9 mouse cellular contexts compared by ENCODE assay signal in the genomic region with DNA sequence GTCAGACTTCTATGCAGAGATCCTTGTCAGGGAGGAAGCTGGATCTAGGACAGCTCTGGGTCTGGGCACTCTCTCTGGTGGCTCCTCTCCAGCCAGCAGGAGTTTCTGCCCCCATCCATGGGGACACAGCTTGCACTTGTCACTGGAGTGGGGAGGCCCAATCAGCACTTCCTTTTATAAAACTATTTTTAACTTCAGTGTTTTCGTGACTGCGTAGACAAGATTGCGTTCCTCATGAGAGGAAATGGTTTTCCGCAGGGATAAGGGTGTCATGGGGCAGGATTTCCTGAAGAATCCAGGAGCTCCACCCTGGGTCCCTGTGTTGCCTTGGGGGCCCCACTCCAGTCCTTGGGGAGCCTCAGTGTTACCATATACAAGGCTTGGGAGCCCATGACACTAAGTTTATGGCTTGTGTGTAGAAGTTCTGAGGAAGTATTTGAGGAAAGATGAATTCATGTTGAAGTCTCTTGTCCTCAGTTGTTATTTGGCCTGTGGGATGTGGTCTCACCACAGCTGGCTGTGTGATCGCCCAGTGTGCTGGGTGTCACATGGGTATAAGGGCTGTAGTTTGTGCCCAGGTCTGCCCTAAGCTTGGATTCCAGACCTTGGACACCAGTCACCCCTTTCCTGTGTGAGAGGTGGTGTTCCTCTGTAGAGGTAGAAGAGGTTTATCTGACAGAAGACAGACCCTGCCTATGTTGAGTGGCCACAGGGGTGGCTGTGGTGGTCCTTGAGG. TPM values are rescaled to one million over a fixed set of nuclear protein-coding genes. Genes with fewer than 3 reads are reported as not detected.
DNase-seq lines count a peak whose midpoint lies in the region; ATAC-seq lines count a peak whose summit lies in the region.
"Had no signal": no experiment of that assay in that cellular context is flagged by ENCODE, and none has a peak within 500 bp of the region (broad histone marks: within the 10 kb centered on the region; RNA-seq: fewer than 3 reads in every experiment).

No protein-coding gene starts in this region.

- no peaks in the 10 kb centered on the region for H3K27me3 ChIP-seq in liver, embryonic 16.5 days (ENCODE audit: control insufficient read depth, insufficient read depth, low read depth, low read length)
- no peaks in the 10 kb centered on the region for H3K27me3 ChIP-seq in forebrain, embryonic 15.5 days
- no peaks in the 10 kb centered on the region for H3K27me3 ChIP-seq in limb, embryonic 10.5 days (ENCODE audit: low read depth, poor library complexity, severe bottlenecking)

- no peaks in the 10 kb centered on the region for H3K9me3 ChIP-seq in liver, embryonic 16.5 days (replicated peaks; ENCODE audit: control insufficient read depth, low read length)
- no peaks in the 10 kb centered on the region for H3K9me3 ChIP-seq in forebrain, embryonic 15.5 days
- H3K9me3 ChIP-seq in limb, embryonic 10.5 days (replicated peaks) = no peaks in the 10 kb centered on the region

- WGBS in liver, embryonic 16.5 days (ENCODE audit: insufficient replicate concordance) = 17% methylated on average over 5 of the region's 5 CpGs
- WGBS in forebrain, embryonic 15.5 days = 91% methylated on average over 5 of the region's 5 CpGs
- WGBS in limb, embryonic 10.5 days = 90% methylated on average over 5 of the region's 5 CpGs

- no peaks in the 10 kb centered on the region for H3K36me3 ChIP-seq in liver, embryonic 16.5 days (ENCODE audit: control insufficient read depth, insufficient read depth)
- H3K36me3 ChIP-seq in forebrain, embryonic 15.5 days = no peaks in the 10 kb centered on the region
- no peaks in the 10 kb centered on the region for H3K36me3 ChIP-seq in limb, embryonic 10.5 days

- peak; percentile 10 for DNase-seq in urinary bladder, adult 2 months (ENCODE audit: low spot score)
- DNase-seq in urinary bladder, postnatal 4 days (ENCODE audit: low spot score in 2 of 2) = no peak
- DNase-seq in kidney, adult 11 months = peak; percentile 77
- no peak for DNase-seq in limb, embryonic 10.5 days (ENCODE audit: low spot score)
- DNase-seq in embryo, embryonic 11 days = no peak
- DNase-seq: right cerebral cortex, adult 18-20 months had no signal

- ATAC-seq in liver, embryonic 16.5 days (ENCODE audit: low read depth) = peak; percentile 70
- no peak for ATAC-seq in forebrain, embryonic 15.5 days (replicated peaks)
- ATAC-seq in erythroid progenitor cell, adult 5-6 weeks (replicated peaks; ENCODE audit: low FRiP score, poor library complexity, severe bottlenecking) = no peak

- no peaks in the 10 kb centered on the region for H3K4me1 ChIP-seq in liver, embryonic 16.5 days (ENCODE audit: control insufficient read depth, low read depth, low read length)
- peaks cover 6% of the 10 kb centered on the region; the same call in 1 of the 2 replicates for H3K4me1 ChIP-seq in forebrain, embryonic 15.5 days
- H3K4me1 ChIP-seq in limb, embryonic 10.5 days = peaks cover 15% of the 10 kb centered on the region

- no peak overlapping the region for H3K9ac ChIP-seq in liver, embryonic 16.5 days (ENCODE audit: low read depth, low read length)
- H3K9ac ChIP-seq in forebrain, embryonic 15.5 days (replicated peaks) = no peak overlapping the region

- peak overlapping the region; percentile 37; the same call in 1 of the 2 replicates for H3K27ac ChIP-seq in liver, embryonic 16.5 days (ENCODE audit: low read length)
- no peak overlapping the region for H3K27ac ChIP-seq in forebrain, embryonic 15.5 days (replicated peaks)
- H3K27ac ChIP-seq in limb, embryonic 10.5 days = no peak overlapping the region

- no peak overlapping the region for H3K4me2 ChIP-seq in liver, embryonic 16.5 days (ENCODE audit: low read depth, low read length)
- no peak overlapping the region for H3K4me2 ChIP-seq in forebrain, embryonic 15.5 days (replicated peaks)

- H3K4me3 ChIP-seq in liver, embryonic 16.5 days (ENCODE audit: low read depth, low read length) = no peak overlapping the region
- H3K4me3 ChIP-seq in forebrain, embryonic 15.5 days = no peak overlapping the region
- no peak overlapping the region for H3K4me3 ChIP-seq in limb, embryonic 10.5 days

RNA-seq across cellular contexts. Expression of a gene that starts 45.4 kb away (rescaled TPM):
- polyA plus RNA-seq in urinary bladder, adult 2 months (2012; rRNA removed) = 26.7 and 71.7 TPM in 2 replicates
- 3.2 and 3.5 TPM in 2 replicates for polyA plus RNA-seq in liver, embryonic 16.5 days (2015; fragmentation: Nextera tagmentation; extraction: Ambion mirVana)
- 10.8 and 12.7 TPM in 2 replicates for polyA plus RNA-seq in forebrain, embryonic 15.5 days (2015; fragmentation: Nextera tagmentation; extraction: Ambion mirVana)
- 14.2 and 17.3 TPM in 2 replicates for polyA plus RNA-seq in limb, embryonic 10.5 days (2016; fragmentation: Nextera tagmentation; extraction: Ambion mirVana)
- total RNA-seq in erythroid progenitor cell, adult 5-6 weeks (2015; ENCODE audit: low replicate concordance) = 17.7 and 20.1 TPM in 2 replicates
- 9.0 and 14.7 TPM in 2 replicates for total RNA-seq in erythroid progenitor cell, adult 5-6 weeks (2017; ENCODE audit: low replicate concordance)

Comparison
In these comparisons a context has a peak if more than half of its experiments do, and no peak if none do; other contexts are left out.
1. DNase-seq: peak in urinary bladder, adult 2 months (single experiment) and kidney, adult 11 months (single experiment); none in urinary bladder, postnatal 4 days (0 of 2), limb, embryonic 10.5 days (single experiment) and embryo, embryonic 11 days (single experiment).